Comparison of ENCODE assay signal across 8 mouse cellular contexts in genomic region chr12:111694880-111695804, GRCm38 (mm10). TPM values are rescaled to one million over a fixed set of nuclear protein-coding genes. Genes with fewer than 3 reads are reported as not detected.
A peak's percentile ranks its signal among the peaks of the same experiment; 100 is the strongest.
DNase-seq lines count a peak whose midpoint lies in the region; ATAC-seq and TF ChIP-seq lines count a peak whose summit lies in the region.

No protein-coding gene starts in this region.

- peaks cover 18% of the 10 kb centered on the region for H3K4me1 ChIP-seq in kidney, adult 2 months (ENCODE audit: control insufficient read depth, insufficient read depth, low read length)
- H3K4me1 ChIP-seq in brown adipose tissue, adult 24 weeks (ENCODE audit: control insufficient read depth, insufficient read depth, insufficient read length, low read length): peaks cover 35% of the 10 kb centered on the region
- peaks cover 47% of the 10 kb centered on the region for H3K4me1 ChIP-seq in embryonic facial prominence, embryonic 12.5 days
- peaks cover 42% of the 10 kb centered on the region for H3K4me1 ChIP-seq in neural tube, embryonic 14.5 days (ENCODE audit: control insufficient read depth, insufficient read depth, low read length)

- H3K27me3 ChIP-seq in kidney, adult 2 months (replicated peaks; ENCODE audit: control insufficient read depth, insufficient read depth, low read length): no peaks in the 10 kb centered on the region
- H3K27me3 ChIP-seq in embryonic facial prominence, embryonic 12.5 days: no peaks in the 10 kb centered on the region
- H3K27me3 ChIP-seq in neural tube, embryonic 14.5 days (ENCODE audit: control insufficient read depth, insufficient read depth, low read length): no peaks in the 10 kb centered on the region

- no peak overlapping the region for H3K4me2 ChIP-seq in embryonic facial prominence, embryonic 12.5 days (replicated peaks)
- 0 out of 2 replicates have a peak overlapping the region, but pooled peaks have one; percentile 25 for H3K4me2 ChIP-seq in neural tube, embryonic 14.5 days (ENCODE audit: low read depth, low read length)

- H3K9ac ChIP-seq in embryonic facial prominence, embryonic 12.5 days: no peak overlapping the region
- H3K9ac ChIP-seq in neural tube, embryonic 14.5 days (replicated peaks; ENCODE audit: low read depth, low read length): no peak overlapping the region

- no peaks in the 10 kb centered on the region for H3K36me3 ChIP-seq in kidney, adult 2 months (ENCODE audit: control insufficient read depth, insufficient read depth, low read length)
- no peaks in the 10 kb centered on the region for H3K36me3 ChIP-seq in embryonic facial prominence, embryonic 12.5 days
- H3K36me3 ChIP-seq in neural tube, embryonic 14.5 days (ENCODE audit: control insufficient read depth, insufficient read depth, low read length): no peaks in the 10 kb centered on the region

- H3K27ac ChIP-seq in kidney, adult 2 months (ENCODE audit: insufficient read depth, low read depth, low read length): peak overlapping the region; percentile 72; the same call in 1 of the 2 replicates
- H3K27ac ChIP-seq in brown adipose tissue, adult 24 weeks (replicated peaks; ENCODE audit: low read depth, low read length): peak overlapping the region; percentile 41; the same call in 1 of the 2 replicates
- peak overlapping the region; percentile 72; the same call in 1 of the 2 replicates for H3K27ac ChIP-seq in embryonic facial prominence, embryonic 12.5 days
- peak overlapping the region; percentile 87 for H3K27ac ChIP-seq in neural tube, embryonic 14.5 days (ENCODE audit: low read depth, low read length)

- H3K9me3 ChIP-seq in embryonic facial prominence, embryonic 12.5 days: no peaks in the 10 kb centered on the region
- no peaks in the 10 kb centered on the region for H3K9me3 ChIP-seq in neural tube, embryonic 14.5 days (ENCODE audit: control insufficient read depth, low read length)

- DNase-seq in kidney, adult 2 months: no peak
- no peak for DNase-seq in kidney, postnatal 36 days
- peak; percentile 45 for DNase-seq in kidney, postnatal 10 days
- DNase-seq in adipocyte (ENCODE audit: low spot score): no peak
- no peak for DNase-seq in urinary bladder, adult 18-20 months (ENCODE audit: low spot score in 2 of 2)

- no peak overlapping the region for H3K4me3 ChIP-seq in kidney, adult 2 months (ENCODE audit: insufficient read depth, low read depth, low read length)
- no peak overlapping the region for H3K4me3 ChIP-seq in brown adipose tissue, adult 24 weeks (ENCODE audit: insufficient read depth, low read depth, low read length)
- no peak overlapping the region for H3K4me3 ChIP-seq in embryonic facial prominence, embryonic 12.5 days
- H3K4me3 ChIP-seq in neural tube, embryonic 14.5 days (ENCODE audit: low read depth, low read length): no peak overlapping the region

- WGBS in kidney, adult 2 months: 61% methylated on average over 13 of the region's 13 CpGs
- WGBS in embryonic facial prominence, embryonic 12.5 days: 51% methylated on average over 13 of the region's 13 CpGs
- WGBS in neural tube, embryonic 14.5 days: 31% methylated on average over 13 of the region's 13 CpGs

- no peak for TF ChIP-seq CTCF in kidney, adult 2 months (conservative IDR thresholded peaks at IDR 0.05; ENCODE audit: insufficient read depth, insufficient read length, low read depth, low read length)

- TF ChIP-seq POLR2A in kidney, adult 2 months (IDR thresholded peaks at IDR 0.05; ENCODE audit: low read depth, low read length): no peak

- ATAC-seq in embryonic facial prominence, embryonic 12.5 days (ENCODE audit: insufficient number of reproducible peaks, insufficient read depth, low FRiP score, low TSS enrichment): no peak
- peak; percentile 55 for ATAC-seq in neural tube, embryonic 14.5 days (ENCODE audit: low read depth)

RNA-seq across cellular contexts. Expression of gene Trmt61a, which starts 17.2 kb away (rescaled TPM):
- 12.4 and 16.9 TPM in 2 replicates for polyA plus RNA-seq in kidney, adult 2 months (2012; rRNA removed)
- 2.9 and 3.2 TPM in 2 replicates for polyA plus RNA-seq in brown adipose tissue, adult 24 weeks (2012; ENCODE audit: insufficient read depth, insufficient read length, missing spikeins)
- 13.3 and 15.1 TPM in 2 replicates for polyA plus RNA-seq in embryonic facial prominence, embryonic 12.5 days (2016; fragmentation: Nextera tagmentation; extraction: Ambion mirVana)
- 4.3 and 5.0 TPM in 2 replicates for polyA plus RNA-seq in neural tube, embryonic 14.5 days (2014; fragmentation: Nextera tagmentation; extraction: Ambion mirVana)

RNA-seq across cellular contexts. Expression of gene Bag5, which starts 17.9 kb away (rescaled TPM):
- 11.3 and 14.6 TPM in 2 replicates for polyA plus RNA-seq in kidney, adult 2 months (2012; rRNA removed)
- 16.2 and 18.1 TPM in 2 replicates for polyA plus RNA-seq in brown adipose tissue, adult 24 weeks (2012; ENCODE audit: insufficient read depth, insufficient read length, missing spikeins)
- 59.7 and 61.3 TPM in 2 replicates for polyA plus RNA-seq in embryonic facial prominence, embryonic 12.5 days (2016; fragmentation: Nextera tagmentation; extraction: Ambion mirVana)
- polyA plus RNA-seq in neural tube, embryonic 14.5 days (2014; fragmentation: Nextera tagmentation; extraction: Ambion mirVana): 68.1 and 71.8 TPM in 2 replicates

RNA-seq across cellular contexts. Expression of gene Apopt1, which starts 17.9 kb away (rescaled TPM):
- polyA plus RNA-seq in kidney, adult 2 months (2012; rRNA removed): 63.8 and 68.4 TPM in 2 replicates
- polyA plus RNA-seq in brown adipose tissue, adult 24 weeks (2012; ENCODE audit: insufficient read depth, insufficient read length, missing spikeins): 123 and 134 TPM in 2 replicates
- 53.0 and 59.7 TPM in 2 replicates for polyA plus RNA-seq in embryonic facial prominence, embryonic 12.5 days (2016; fragmentation: Nextera tagmentation; extraction: Ambion mirVana)
- polyA plus RNA-seq in neural tube, embryonic 14.5 days (2014; fragmentation: Nextera tagmentation; extraction: Ambion mirVana): 65.7 and 69.6 TPM in 2 replicates

RNA-seq across cellular contexts. Expression of gene Ckb, which starts 23.0 kb away (rescaled TPM):
- 280 and 340 TPM in 2 replicates for polyA plus RNA-seq in kidney, adult 2 months (2012; rRNA removed)
- 20.8 and 30.3 TPM in 2 replicates for polyA plus RNA-seq in brown adipose tissue, adult 24 weeks (2012; ENCODE audit: insufficient read depth, insufficient read length, missing spikeins)
- polyA plus RNA-seq in embryonic facial prominence, embryonic 12.5 days (2016; fragmentation: Nextera tagmentation; extraction: Ambion mirVana): 339 and 355 TPM in 2 replicates
- polyA plus RNA-seq in neural tube, embryonic 14.5 days (2014; fragmentation: Nextera tagmentation; extraction: Ambion mirVana): 1,430 and 1,628 TPM in 2 replicates
